Mouse (Mus musculus) cerebellum, postnatal 4 days (tissue): ENCODE results near the gene Cldn34b2.
"Not testable (repeated sequence)": the region's sequence is repeated elsewhere in the genome, so short reads cannot be mapped to it uniquely, and the experiment has no call there.

Source experiments
- DNase-seq, 2 experiments: peaks; one replicate each; pipeline ENCODE4 v3.0.0; 2022; ENCODE audit warnings: low spot score in 2 of 2, mixed read lengths in 1 of 2

Gene Cldn34b2

DNA sequence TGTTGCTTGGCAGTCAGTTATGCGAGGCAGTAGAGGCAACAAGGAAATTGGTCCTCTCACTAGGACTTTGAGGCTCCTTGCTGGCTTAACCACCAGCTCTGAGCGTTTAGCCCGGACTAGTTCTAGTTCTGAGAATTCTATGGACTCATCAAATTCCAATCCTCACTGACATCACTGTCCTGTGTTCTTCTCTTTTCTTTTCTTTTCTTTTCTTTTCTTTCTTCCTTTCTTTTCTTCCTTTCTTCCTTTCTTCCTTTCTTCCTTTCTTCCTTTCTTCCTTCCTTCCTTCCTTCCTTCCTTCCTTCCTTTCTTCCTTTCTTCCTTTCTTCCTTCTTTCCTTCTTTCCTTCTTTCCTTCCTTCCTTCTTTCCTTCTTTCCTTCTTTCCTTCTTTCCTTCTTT, at the start of gene Cldn34b2:
Cldn34b2 (minus strand) TSS at position 101 of the 400 bp plus-strand sequence.
- DNase-seq: not testable (repeated sequence)

DNA sequence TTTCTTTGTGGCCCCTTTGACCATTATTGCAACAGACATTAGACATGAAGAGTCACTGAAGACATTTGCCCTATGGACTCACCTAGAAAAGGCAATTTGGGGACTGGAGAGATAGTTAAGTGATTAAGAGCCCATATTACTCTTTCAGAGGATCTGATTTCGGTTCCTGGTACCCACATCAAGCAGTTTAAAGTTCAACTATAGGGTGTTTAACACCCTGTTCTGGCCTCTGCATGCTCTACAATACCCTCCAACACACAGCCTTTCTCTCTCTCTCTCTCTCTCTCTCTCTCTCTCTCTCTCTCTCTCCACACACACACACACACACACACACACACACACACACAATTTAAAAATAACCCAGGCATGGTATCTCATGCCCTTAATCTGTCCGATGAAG, 49.4 kb upstream of the Cldn34b2 start:
- no peak for DNase-seq

DNA sequence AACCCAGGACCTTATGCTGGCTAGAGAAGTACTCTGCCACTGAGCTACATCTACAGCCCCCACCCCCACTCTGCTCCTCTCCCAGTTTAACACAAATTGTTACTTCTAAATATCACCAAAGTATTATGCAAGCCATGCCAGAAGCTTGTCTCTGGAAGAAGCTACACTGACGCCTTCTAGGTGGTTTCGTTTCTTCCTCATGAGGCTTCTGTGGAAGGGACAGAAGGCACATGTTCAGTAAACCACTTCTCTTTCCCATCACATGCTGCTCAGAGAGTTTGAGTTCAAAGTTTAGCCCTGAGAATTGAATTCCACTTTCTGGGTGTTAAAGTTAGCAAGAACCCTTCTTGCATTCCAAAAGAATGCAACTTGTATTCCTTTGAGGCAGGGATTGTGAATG, 49.0 kb upstream of the Cldn34b2 start:
- DNase-seq: no peak

DNA sequence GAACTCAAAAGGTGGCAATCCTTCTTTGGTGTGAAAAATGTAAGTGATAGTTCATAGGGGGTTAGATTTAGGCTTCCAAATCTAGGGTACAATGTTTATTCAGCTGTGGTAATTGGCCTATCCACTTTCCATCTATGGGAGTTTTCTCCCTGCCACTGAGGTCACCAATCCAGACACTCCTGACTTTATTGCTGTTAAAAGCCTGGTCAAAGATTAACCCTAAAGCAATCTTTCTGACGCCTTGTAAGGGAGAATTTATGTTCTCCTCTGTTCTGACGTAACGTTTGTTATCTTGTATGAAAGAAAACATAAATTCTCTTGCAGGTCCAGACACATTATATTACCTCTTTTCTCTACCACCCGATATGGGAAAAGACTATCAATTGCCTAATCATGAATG, 47.4 kb upstream of the Cldn34b2 start:
- no peak for DNase-seq

DNA sequence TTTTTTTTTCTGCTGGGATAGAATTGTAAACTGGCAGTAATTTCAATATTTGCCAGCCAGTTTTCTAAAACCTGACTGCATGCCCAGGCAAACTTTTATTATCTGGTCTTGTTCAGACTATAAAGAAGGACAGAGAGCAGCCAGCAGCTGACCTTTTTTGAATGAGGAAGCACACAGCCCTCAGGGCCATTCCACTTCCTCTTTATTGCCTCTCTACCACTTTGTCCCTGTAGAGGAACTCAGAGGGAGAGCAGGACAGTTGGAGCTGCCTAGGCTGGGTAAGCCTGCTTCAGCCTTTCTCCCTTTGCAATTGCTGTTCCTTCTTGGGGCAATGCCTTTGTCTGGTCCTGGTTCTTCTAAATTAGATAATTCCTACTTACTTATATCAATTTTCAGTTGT, 44.1 kb upstream of the Cldn34b2 start:
- no peak for DNase-seq

DNA sequence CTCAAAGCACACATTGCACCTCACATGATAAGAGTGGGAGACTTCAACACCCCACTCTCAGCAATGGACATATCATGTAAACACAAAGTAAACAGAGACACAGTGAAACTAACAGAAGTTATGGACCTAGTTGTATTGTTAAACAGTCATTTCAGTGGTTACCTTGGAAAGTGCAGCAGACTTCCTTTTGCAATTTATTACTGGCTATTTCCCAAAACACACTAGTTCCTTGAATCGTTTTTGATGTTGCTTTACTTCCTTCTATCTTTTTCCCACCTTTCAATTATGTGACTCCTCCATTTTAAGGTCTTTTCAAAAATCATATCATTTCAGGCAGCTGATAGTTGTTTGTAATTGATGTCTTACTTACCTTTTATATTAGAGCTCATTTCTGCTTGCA, 43.5 kb upstream of the Cldn34b2 start:
- DNase-seq: no peak

DNA sequence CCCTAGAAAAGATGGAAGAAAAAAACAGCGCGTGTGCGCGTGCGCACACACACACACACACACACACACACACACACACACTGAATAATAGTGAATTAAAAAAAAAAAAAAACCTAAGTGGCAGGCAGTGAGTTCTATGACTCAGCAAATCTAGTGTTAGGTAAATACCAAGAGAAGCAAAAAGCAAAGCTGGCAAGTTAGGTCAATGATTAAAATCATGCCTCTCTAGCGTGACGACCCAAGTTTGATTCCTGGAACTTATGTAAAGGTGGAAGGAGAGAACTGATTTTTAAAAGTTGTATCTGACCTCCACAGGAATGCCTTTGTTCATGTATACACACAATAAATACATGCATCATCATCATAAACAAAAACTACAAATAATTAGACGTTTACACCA, 41.7 kb upstream of the Cldn34b2 start:
- DNase-seq: no peak

DNA sequence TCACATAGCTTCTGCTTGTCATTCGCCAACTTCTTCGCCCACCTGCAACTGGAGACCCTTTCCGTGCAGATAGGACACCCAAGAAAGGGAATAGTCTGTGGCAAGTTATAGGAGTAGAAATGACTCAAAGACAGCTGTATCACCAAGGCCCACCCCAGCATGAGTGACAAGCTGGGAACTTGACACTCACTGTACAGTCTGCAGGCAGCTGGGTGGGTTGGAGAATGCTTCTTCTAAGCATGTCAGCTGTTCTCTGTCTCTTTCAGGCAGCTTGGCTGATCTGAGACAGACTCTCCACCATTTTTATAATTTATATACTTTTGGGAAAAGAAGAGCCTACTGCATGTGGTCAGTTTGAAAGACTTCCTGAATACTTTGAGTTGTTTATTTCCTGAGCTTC, 39.5 kb upstream of the Cldn34b2 start:
- DNase-seq: no peak

DNA sequence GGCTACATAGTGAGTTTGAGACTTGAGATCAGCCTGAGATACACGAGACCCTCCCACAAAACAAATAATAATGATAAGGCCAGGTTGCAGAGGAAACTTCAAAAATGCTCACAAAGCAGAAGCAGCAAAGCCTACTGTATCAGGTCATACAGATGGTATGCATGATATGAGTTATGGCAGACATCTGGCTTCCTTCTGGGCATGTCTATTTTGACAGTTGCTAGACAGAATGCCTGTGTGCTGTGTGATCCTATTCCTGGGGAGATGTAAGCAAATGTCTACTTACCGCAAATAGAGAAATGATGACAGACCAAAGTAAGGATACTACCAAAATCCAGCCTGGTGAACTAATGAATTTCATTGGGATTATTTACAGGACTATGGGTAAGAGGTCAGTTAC, 38.1 kb upstream of the Cldn34b2 start:
- DNase-seq: no peak

DNA sequence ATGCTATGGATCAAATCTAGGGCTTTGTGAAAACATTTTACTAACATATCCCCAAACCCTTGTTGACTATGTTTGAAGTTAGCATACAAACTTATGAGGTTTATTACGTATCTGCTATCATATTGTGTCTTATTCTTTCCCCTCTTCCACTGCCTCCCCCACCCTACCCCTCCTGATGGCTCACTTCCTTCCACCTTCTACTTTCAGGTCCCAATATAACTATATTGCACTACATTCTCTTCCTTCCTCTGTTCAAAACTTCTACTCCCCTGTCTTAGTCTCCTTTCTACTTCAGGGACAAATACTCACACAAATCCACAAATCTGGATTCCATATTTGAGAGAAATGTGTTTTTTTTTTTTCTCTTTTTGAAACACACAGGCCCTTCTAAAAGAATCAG, 35.3 kb upstream of the Cldn34b2 start:
- no peak for DNase-seq

DNA sequence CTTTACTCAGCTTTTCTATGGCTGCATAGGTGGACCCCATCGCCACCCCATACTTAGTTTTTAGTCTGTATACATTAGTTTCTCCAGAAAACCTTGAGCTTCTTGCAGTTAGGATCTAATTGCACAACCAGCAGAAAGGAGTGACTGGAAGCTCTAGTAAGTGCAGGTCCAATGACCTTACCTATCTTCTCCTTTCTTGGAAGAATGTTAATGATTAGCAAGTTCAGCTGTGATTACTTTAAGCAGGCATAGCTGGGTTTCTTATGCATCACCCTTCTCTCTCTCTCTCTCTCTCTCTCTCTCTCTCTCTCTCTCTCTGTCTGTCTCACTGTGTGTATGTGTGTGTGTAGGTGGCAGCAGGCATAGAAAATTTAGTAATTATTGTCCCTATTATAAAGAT, 23.7 kb upstream of the Cldn34b2 start:
- no peak for DNase-seq

DNA sequence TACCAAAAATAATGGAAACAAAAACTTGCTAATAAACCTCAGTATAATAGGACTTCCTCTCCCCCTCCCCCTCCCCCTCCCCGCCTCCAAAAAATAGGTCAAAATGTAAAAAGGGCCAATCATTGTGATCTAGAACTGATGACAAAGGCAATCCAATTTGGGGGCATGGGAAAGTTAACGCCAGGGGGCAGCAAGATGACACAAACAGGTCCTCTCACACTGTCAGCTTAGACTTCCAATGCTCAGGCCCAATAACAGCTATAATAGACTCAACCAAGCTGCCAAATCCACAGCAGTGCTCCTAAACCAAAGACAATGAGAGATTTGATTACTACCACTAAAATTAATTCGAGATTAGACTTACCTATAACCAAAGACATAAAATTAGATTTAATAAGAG, 16.5 kb upstream of the Cldn34b2 start:
- peak; percentile 3 to 19 for DNase-seq

DNA sequence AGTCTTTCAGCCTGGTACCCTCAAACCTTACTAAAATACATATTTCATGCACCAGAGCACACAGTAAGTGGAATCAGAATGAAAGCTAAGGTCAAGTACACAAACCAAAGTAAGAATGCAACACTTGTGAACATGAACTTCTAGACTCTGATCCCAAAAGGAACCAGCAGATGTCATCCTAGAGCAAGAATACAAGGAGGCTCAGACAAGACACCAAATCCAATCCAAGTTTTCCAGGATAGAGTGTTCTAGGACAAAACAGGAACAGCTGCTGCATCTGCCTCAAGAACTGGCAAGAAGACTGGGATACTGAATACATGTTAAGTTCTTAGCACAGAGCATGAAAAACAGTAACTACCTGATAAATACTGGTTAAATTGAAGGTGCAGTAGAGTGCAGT, 30.2 kb downstream of the Cldn34b2 start:
- no peak for DNase-seq

DNA sequence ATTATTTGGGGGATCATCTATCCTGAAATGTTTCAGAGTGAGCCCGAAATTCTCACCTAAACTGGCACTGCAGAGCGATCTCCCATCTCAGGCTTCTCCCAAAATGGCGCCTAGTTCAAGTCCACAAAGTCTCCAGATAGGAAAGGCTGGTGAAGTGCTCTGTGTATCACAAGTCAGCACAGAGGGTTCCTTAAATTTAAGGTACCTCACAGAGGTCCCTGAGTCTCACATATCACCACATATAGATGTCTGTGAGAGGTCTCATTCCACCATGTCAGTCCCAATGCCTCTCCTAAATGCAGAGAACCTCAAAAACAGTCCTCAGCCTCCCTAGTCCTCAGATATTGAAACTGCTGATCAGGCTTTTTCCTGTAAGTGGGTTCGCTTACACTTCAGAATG, 34.6 kb downstream of the Cldn34b2 start, which contains the start of gene Magea2:
Magea2 (minus strand) TSS at position 101 of the 400 bp plus-strand sequence.
- not testable (repeated sequence) for DNase-seq

DNA sequence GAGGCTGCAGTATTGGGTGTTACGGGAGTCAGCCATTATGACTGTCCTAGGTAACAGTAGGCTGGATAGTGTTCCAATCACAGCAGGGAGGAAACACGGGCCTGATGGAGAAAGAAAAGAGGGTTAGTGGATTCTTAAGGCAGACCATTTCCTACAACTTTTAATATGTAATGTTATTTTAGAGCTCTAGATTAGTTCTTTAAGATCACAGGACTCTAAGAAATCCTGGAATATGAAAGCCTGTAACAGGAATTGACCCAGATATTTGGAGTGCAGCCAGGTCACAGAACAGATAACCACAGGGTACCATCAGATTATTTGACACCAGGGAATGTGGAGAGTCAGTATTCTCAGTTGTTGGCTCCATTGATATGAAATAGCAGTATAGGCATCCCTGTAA, 38.5 kb downstream of the Cldn34b2 start, which contains the start of gene Magea1:
Magea1 (minus strand) TSS at position 101 of the 400 bp plus-strand sequence.
- DNase-seq: not testable (repeated sequence)
